Comparison of ENCODE assay signal across 14 mouse cellular contexts in the genomic region with DNA sequence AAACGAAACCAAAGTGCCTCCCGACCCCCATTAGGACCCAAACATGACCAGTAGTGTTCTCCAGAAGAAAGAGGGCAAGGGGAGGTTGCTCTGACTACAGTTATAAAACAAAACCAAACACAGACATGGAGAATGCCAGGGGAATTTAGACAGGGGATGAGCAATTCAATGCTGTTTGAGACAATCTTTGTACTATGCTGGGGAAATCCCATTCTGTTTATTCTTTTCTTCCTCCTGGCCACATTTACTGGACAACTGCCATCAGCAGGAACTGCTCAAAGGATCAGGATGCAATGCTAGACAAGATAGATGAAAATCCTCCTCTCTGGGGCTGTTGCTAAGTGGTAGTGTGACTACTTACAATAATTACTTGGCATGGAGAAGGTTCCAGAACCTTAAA.
"Had no signal": no experiment of that assay in that cellular context is flagged by ENCODE, and none has a peak within 500 bp of the region (broad histone marks: within the 10 kb centered on the region; RNA-seq: fewer than 3 reads in every experiment).

No protein-coding gene starts in this region.

- H3K4me3 ChIP-seq: layer of hippocampus, adult 2 months; limb, embryonic 13.5 days; lung, embryonic 15.5 days; midbrain, embryonic 15.5 days; neural tube, embryonic 13.5 days; stomach, embryonic 15.5 days had no signal

- H3K27me3 ChIP-seq: lung, embryonic 15.5 days; midbrain, embryonic 15.5 days; neural tube, embryonic 13.5 days; stomach, embryonic 15.5 days had no signal

- H3K36me3 ChIP-seq: limb, embryonic 13.5 days; lung, embryonic 15.5 days; midbrain, embryonic 15.5 days; neural tube, embryonic 13.5 days; stomach, embryonic 15.5 days had no signal

- H3K9me3 ChIP-seq: limb, embryonic 13.5 days; lung, embryonic 15.5 days; midbrain, embryonic 15.5 days; stomach, embryonic 15.5 days had no signal

- H3K4me1 ChIP-seq: limb, embryonic 13.5 days; midbrain, embryonic 15.5 days; neural tube, embryonic 13.5 days; stomach, embryonic 15.5 days had no signal

- H3K9ac ChIP-seq: limb, embryonic 13.5 days; liver, embryonic 14.5 days; lung, embryonic 15.5 days; midbrain, embryonic 15.5 days; neural tube, embryonic 13.5 days; stomach, embryonic 15.5 days had no signal

- DNase-seq: kidney, adult 18-20 months; kidney, postnatal 10 days; kidney, postnatal 4 days; left cerebral cortex, postnatal 4 days; retina, postnatal 1 day; thymus, postnatal 4 days had no signal

- H3K27ac ChIP-seq: layer of hippocampus, adult 2 months; limb, embryonic 13.5 days; liver, embryonic 14.5 days; lung, embryonic 15.5 days; midbrain, embryonic 15.5 days; neural tube, embryonic 13.5 days; stomach, embryonic 15.5 days had no signal

- H3K4me2 ChIP-seq: limb, embryonic 13.5 days; lung, embryonic 15.5 days; midbrain, embryonic 11.5 days; midbrain, embryonic 15.5 days; neural tube, embryonic 13.5 days; stomach, embryonic 15.5 days had no signal

- ATAC-seq: midbrain, embryonic 15.5 days had no signal
